Mouse (Mus musculus) heart, embryonic 11.5 days (tissue): ENCODE measurements around the gene Cphx3. TPM values are rescaled to one million over a fixed set of nuclear protein-coding genes. Genes with fewer than 3 reads are reported as not detected.
"Not testable (repeated sequence)": the region's sequence is repeated elsewhere in the genome, so short reads cannot be mapped to it uniquely, and the experiment has no call there.

Source experiments
- ATAC-seq: fragments of 200-750 bp; cut with Nextera tagmentation; replicated peaks from 2 replicates; pipeline ENCODE4 v1.8.0; 2017; ENCODE audit warnings: moderate library complexity; ENCODE audit not compliant: insufficient number of reproducible peaks, low FRiP score, low TSS enrichment
- H3K27ac ChIP-seq: fragments of 300-500 bp; sonication (generic); 2 replicates; pipeline ENCODE4 v1.5.1; 2014; ENCODE audit warnings: mild to moderate bottlenecking, low read depth, low read length
- H3K27me3 ChIP-seq: fragments of 300-500 bp; sonication (generic); 2 replicates; pipeline ENCODE4 v1.6.1; 2014; ENCODE audit warnings: mild to moderate bottlenecking, low read length, mixed read lengths; ENCODE audit not compliant: control insufficient read depth, insufficient read depth
- H3K36me3 ChIP-seq: fragments of 300-500 bp; sonication (generic); 2 replicates; pipeline ENCODE4 v1.6.1; 2014; ENCODE audit warnings: mild to moderate bottlenecking, low read length, moderate library complexity, mixed read lengths; ENCODE audit not compliant: control insufficient read depth, insufficient read depth
- H3K4me1 ChIP-seq: fragments of 300-500 bp; sonication (generic); 2 replicates; pipeline ENCODE4 v1.6.1; 2014; ENCODE audit warnings: low read length; ENCODE audit not compliant: control insufficient read depth, insufficient read depth
- H3K4me2 ChIP-seq: fragments of 300-500 bp; sonication (generic); 2 replicates; pipeline ENCODE4 v1.6.1; 2014; ENCODE audit warnings: mild to moderate bottlenecking, moderate library complexity
- H3K4me3 ChIP-seq: fragments of 300-500 bp; sonication (generic); 2 replicates; pipeline ENCODE4 v1.5.1; 2014; ENCODE audit warnings: low read depth, low read length
- H3K9ac ChIP-seq: fragments of 300-500 bp; sonication (generic); 2 replicates; pipeline ENCODE4 v1.6.1; 2014; ENCODE audit warnings: mild to moderate bottlenecking, low read depth, low read length, moderate library complexity
- H3K9me3 ChIP-seq: fragments of 300-500 bp; sonication (generic); replicated peaks from 2 replicates; pipeline ENCODE4 v1.6.1; 2016; ENCODE audit warnings: low read length; ENCODE audit not compliant: control insufficient read depth
- WGBS: fragments of 180-500 bp; shearing (Covaris S2); extraction: QIAGEN DNeasy Blood & Tissue Kit; methylation state at CpG from one replicate; pipeline ENCODE4 v1.1.7; 2014; ENCODE audit not compliant: insufficient replicate concordance; 5-methylcytosine and 5-hydroxymethylcytosine counted together
- polyA plus RNA-seq: library from polyadenylated mRNA; unstranded; fragments of >200 nt; fragmentation: Nextera tagmentation; extraction: Ambion mirVana; gene quantifications from 2 replicates; pipeline ENCODE4 v1.2.1, GENCODE M21; 2014

Gene Cphx3
- polyA plus RNA-seq, 1 experiment from 2014 or later, result not detected

DNA sequence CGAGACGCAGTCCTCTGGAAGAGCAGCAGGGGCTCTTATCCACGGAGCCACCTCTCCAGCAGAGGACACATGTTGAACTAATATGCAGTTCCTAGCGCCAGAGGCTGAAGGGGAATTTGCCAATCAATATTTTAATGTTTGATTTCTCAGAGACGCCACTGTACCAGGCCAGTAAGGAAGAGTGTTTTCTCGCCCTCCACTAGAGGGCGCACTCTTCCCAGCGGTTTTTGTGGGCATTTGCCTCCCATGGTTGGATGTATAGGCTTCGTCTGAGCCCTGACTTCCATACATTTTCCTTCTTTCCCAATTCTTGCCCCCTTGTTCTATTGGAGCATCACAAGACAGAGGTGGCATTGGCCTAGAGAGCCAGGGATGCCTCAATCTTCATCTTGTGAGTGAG is 104.5 kb downstream of the Cphx3 start:
- H3K36me3 ChIP-seq, H3K9ac ChIP-seq, H3K9me3 ChIP-seq, H3K4me3 ChIP-seq, ATAC-seq, H3K4me2 ChIP-seq, H3K4me1 ChIP-seq, H3K27me3 ChIP-seq, H3K27ac ChIP-seq: not testable (repeated sequence)
- no CpG with 5 or more reads among the region's 9 CpGs for WGBS

- ATAC-seq, H3K4me1 ChIP-seq: not testable (repeated sequence)
- WGBS, result no CpG with 5 or more reads among the region's 8 CpGs
These were observed 106.3 kb downstream of the Cphx3 start for GRCm38 (mm10) chr14:26188361-26188760.

DNA sequence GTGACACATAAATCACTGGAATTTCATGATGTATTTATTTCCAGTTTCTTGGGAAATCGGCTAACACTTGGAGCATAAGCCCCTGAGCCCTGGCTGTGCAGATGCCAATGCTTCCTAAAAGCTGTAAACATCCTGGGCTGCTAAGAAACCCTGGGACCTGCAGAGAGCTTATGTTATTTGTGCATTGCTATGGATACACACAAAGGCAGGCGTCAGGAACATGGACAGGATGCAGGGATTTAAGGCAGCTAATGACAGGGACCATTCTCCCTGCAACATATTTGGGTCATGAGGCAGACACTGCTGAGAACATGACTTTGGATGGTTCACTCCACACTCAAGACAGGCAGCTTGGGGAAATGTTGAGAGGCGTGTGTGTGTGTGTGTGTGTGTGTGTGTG is 115.8 kb downstream of the Cphx3 start:
- no CpG with 5 or more reads among the region's 3 CpGs for WGBS

More at GRCm38 (mm10) chr14:26188361-26188760, 106.3 kb downstream of the Cphx3 start:
- H3K4me3 ChIP-seq, H3K36me3 ChIP-seq, H3K27me3 ChIP-seq, H3K9me3 ChIP-seq, H3K27ac ChIP-seq, H3K4me2 ChIP-seq, H3K9ac ChIP-seq: not testable (repeated sequence)

DNA sequence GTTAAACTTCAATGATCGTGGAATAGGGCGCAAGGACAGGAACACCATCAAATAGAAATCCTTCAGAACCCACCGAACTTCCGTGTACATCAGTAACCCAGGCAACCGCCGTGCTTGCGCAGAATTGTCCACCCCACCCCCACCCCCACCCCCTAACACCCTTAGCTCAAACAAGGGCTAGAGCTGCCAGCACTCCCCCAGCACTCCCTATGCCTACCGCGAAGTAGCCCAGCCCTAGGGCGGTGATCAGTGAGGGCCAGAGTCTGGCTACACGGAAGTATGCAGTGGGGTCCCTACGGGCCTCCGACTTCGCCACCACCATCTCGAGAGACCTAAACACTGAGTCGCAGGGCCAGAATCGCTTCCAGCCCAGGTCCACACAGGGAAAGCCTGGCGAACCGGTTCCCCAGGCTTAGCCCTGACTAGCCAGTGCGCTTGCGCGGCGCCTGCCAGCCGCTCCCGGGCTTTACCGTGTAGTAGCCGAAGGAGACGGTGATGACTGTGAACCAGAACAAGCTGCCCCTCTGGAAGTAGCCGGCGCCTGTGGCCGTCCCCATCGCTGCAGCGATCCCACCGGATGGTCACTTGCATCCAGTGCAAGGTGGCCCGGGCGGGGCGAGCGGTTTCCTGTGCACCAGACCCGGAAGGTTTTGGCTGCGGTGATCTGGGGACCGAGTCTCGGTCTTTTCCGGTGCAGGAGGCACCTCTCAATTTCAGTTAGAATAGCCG is 124.3 kb downstream of the Cphx3 start:
- not testable (repeated sequence) for H3K36me3 ChIP-seq, H3K4me3 ChIP-seq, H3K4me1 ChIP-seq, H3K9me3 ChIP-seq, H3K27ac ChIP-seq, ATAC-seq, H3K9ac ChIP-seq, H3K27me3 ChIP-seq, H3K4me2 ChIP-seq
- WGBS, result no CpG with 5 or more reads among the region's 44 CpGs

More for the DNA sequence above, 115.8 kb downstream of the Cphx3 start:
- not testable (repeated sequence) for H3K4me2 ChIP-seq, H3K4me1 ChIP-seq, H3K9ac ChIP-seq, H3K36me3 ChIP-seq, H3K9me3 ChIP-seq, H3K27me3 ChIP-seq, H3K27ac ChIP-seq, ATAC-seq, H3K4me3 ChIP-seq

- not testable (repeated sequence) for H3K36me3 ChIP-seq, ATAC-seq, H3K27me3 ChIP-seq, H3K4me1 ChIP-seq, H3K9me3 ChIP-seq, H3K4me3 ChIP-seq, H3K9ac ChIP-seq, H3K4me2 ChIP-seq, H3K27ac ChIP-seq
- WGBS, result no CpG with 5 or more reads among the region's 10 CpGs
These were observed 124.8 kb downstream of the Cphx3 start, which contains the start of gene Tmem254b for GRCm38 (mm10) chr14:26206926-26207247. Gene Tmem254b, minus strand, starts transcription at chr14:26207041.

GRCm38 (mm10) chr14:26216233-26217000 is 134.3 kb downstream of the Cphx3 start:
- not testable (repeated sequence) for H3K27ac ChIP-seq, H3K4me3 ChIP-seq, H3K27me3 ChIP-seq, H3K4me1 ChIP-seq, H3K9ac ChIP-seq, H3K4me2 ChIP-seq, H3K36me3 ChIP-seq, H3K9me3 ChIP-seq, ATAC-seq
- no CpG with 5 or more reads among the region's 5 CpGs for WGBS

- H3K9ac ChIP-seq, result not testable (repeated sequence)
- no CpG with 5 or more reads among the region's 2 CpGs for whole genome bisulfite sequencing
These were observed 155.1 kb downstream of the Cphx3 start for GRCm38 (mm10) chr14:26237183-26237582.

DNA sequence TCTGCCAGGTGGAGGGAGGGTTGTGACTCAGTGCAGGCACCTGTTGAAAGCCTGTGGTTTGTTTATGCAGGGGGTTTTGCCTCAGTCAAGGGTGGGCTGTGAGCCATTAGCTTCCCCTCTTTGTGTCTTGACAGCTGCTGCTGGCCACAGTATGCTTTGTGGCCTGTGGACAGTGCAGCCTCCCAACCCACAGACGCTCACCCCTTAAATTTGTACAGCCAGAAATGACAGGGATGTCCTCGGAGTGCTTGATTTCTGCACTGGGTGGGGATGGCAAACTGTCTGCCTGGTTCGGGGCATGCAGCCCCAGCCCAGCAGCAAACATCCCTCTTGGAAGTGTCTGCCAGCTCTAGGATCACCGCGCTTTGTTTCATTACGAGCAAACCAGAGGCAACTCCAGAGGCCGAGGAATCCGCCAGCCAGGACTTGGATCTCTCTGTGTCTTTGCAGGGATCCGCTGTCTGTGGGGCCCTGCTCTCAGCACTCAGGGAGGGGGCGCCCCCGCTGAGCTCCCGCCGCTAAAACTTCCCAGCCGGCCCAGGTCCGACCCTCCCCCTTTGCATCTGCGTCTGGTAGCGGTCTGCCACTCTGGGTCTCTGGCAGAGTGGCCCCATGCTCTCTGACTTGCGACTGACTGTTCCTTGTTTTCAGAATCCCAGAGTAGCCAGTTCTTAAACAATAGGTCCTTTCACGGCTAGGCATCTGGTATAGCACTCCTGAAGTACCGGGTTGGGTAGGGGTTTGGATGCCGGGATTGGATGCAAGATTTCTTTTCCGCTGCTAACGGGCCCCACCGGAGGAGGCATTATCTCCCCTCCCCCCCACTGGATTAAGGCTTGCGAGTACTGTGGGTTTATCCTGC is 175.9 kb downstream of the Cphx3 start, which contains the start of gene Duxbl3:
Gene Duxbl3 (plus strand): TSS at position 207 of the 862 bp plus-strand sequence.
- H3K9ac ChIP-seq, H3K36me3 ChIP-seq, H3K27ac ChIP-seq, H3K27me3 ChIP-seq, ATAC-seq, H3K4me2 ChIP-seq, H3K4me3 ChIP-seq, H3K9me3 ChIP-seq, H3K4me1 ChIP-seq: not testable (repeated sequence)
- WGBS, result no CpG with 5 or more reads among the region's 25 CpGs

More at GRCm38 (mm10) chr14:26237183-26237582, 155.1 kb downstream of the Cphx3 start:
- not testable (repeated sequence) for ATAC-seq, H3K4me3 ChIP-seq, H3K9me3 ChIP-seq, H3K4me1 ChIP-seq, H3K4me2 ChIP-seq, H3K27ac ChIP-seq, H3K27me3 ChIP-seq, H3K36me3 ChIP-seq
